Mouse (Mus musculus): ENCODE measurements around the gene Chdh. TPM values are rescaled to one million over a fixed set of nuclear protein-coding genes. Genes with fewer than 3 reads are reported as not detected.

The Chdh gene
- polyA plus RNA-seq, 1 experiment from 2014 or later, result 4.3 TPM

GRCm38 (mm10) chr14:29978254-29979204, 30.3 kb upstream of the Chdh start, which contains the start of gene Actr8:
Gene Actr8, plus strand, starts transcription at chr14:29978337.
- Histone ChIP-seq H3K4me3 (replicated peaks; ENCODE audit: low read depth, low read length) (peak within 1 kb of the TSS; percentile 67), H3K36me3 (ENCODE audit: insufficient read depth, low read length) (peaks cover 43% of the 10 kb centered on the region), H3K27ac (peak within 1 kb of the TSS; percentile 93), H3K4me2 (ENCODE audit: low read length) (peak within 1 kb of the TSS; percentile 72), H3K27me3 (ENCODE audit: insufficient read depth, low read length) (no peaks in the 10 kb centered on the region), H3K9me3 (replicated peaks; ENCODE audit: low read length) (no peaks in the 10 kb centered on the region), H3K9ac (ENCODE audit: low read depth, low read length) (peak within 1 kb of the TSS; percentile 83), H3K4me1 (replicated peaks; ENCODE audit: insufficient read depth, low read length) (peaks cover 11% of the 10 kb centered on the region; the same call in 1 of the 2 replicates)
- no peak for TF ChIP-seq CTCF (IDR thresholded peaks at IDR 0.05; ENCODE audit: low read depth)
- under 1% methylated on average over 43 of the region's 44 CpGs for WGBS
- ATAC-seq (replicated peaks; ENCODE audit: low FRiP score, low read depth) (peak; percentile 98), DNase-seq (ENCODE audit: low spot score) (peak; percentile 96)

- H3K4me2 ChIP-seq (ENCODE audit: low read length), result no peak overlapping the region
- no peak for DNase-seq (ENCODE audit: low spot score)
- peak; percentile 52; the same call in 1 of the 2 replicates for TF ChIP-seq CTCF (IDR thresholded peaks at IDR 0.05; ENCODE audit: low read depth)
- H3K27ac ChIP-seq, result no peak overlapping the region
- ATAC-seq (replicated peaks; ENCODE audit: low FRiP score, low read depth), result no peak
- H3K4me1 ChIP-seq (replicated peaks; ENCODE audit: insufficient read depth, low read length), result peaks cover 11% of the 10 kb centered on the region; the same call in 1 of the 2 replicates
- WGBS, result 95% methylated on average over 10 of the region's 10 CpGs
- no peaks in the 10 kb centered on the region for H3K9me3 ChIP-seq (replicated peaks; ENCODE audit: low read length)
- H3K27me3 ChIP-seq (ENCODE audit: insufficient read depth, low read length), result no peaks in the 10 kb centered on the region
- H3K9ac ChIP-seq (ENCODE audit: low read depth, low read length), result no peak overlapping the region
- peaks cover 53% of the 10 kb centered on the region for H3K36me3 ChIP-seq (ENCODE audit: insufficient read depth, low read length)
- no peak overlapping the region for H3K4me3 ChIP-seq (replicated peaks; ENCODE audit: low read depth, low read length)
Measured at GRCm38 (mm10) chr14:29980447-29981205, 28.2 kb upstream of the Chdh start.

GRCm38 (mm10) chr14:29986096-29986495, 22.7 kb upstream of the Chdh start:
- Histone ChIP-seq H3K27ac (no peak overlapping the region), H3K36me3 (ENCODE audit: insufficient read depth, low read length) (peaks cover 97% of the 10 kb centered on the region), H3K4me2 (ENCODE audit: low read length) (no peak overlapping the region), H3K4me1 (replicated peaks; ENCODE audit: insufficient read depth, low read length) (no peaks in the 10 kb centered on the region), H3K27me3 (ENCODE audit: insufficient read depth, low read length) (no peaks in the 10 kb centered on the region), H3K4me3 (replicated peaks; ENCODE audit: low read depth, low read length) (no peak overlapping the region), H3K9me3 (replicated peaks; ENCODE audit: low read length) (no peaks in the 10 kb centered on the region), H3K9ac (ENCODE audit: low read depth, low read length) (no peak overlapping the region)
- 96% methylated on average over 4 of the region's 4 CpGs for WGBS
- no peak for TF ChIP-seq CTCF (IDR thresholded peaks at IDR 0.05; ENCODE audit: low read depth)
- no peak for DNase-seq (ENCODE audit: low spot score)
- no peak for ATAC-seq (replicated peaks; ENCODE audit: low FRiP score, low read depth)

- no peak overlapping the region for H3K9ac ChIP-seq (ENCODE audit: low read depth, low read length)
- H3K4me3 ChIP-seq (replicated peaks; ENCODE audit: low read depth, low read length), result no peak overlapping the region
- H3K27me3 ChIP-seq (ENCODE audit: insufficient read depth, low read length), result no peaks in the 10 kb centered on the region
- 94% methylated on average over 6 of the region's 6 CpGs for WGBS
- no peaks in the 10 kb centered on the region for H3K4me1 ChIP-seq (replicated peaks; ENCODE audit: insufficient read depth, low read length)
- no peak overlapping the region for H3K27ac ChIP-seq
- no peaks in the 10 kb centered on the region for H3K9me3 ChIP-seq (replicated peaks; ENCODE audit: low read length)
- ATAC-seq (replicated peaks; ENCODE audit: low FRiP score, low read depth), result no peak
- H3K4me2 ChIP-seq (ENCODE audit: low read length), result no peak overlapping the region
- peaks cover 97% of the 10 kb centered on the region for H3K36me3 ChIP-seq (ENCODE audit: insufficient read depth, low read length)
- no peak for DNase-seq (ENCODE audit: low spot score)
- no peak for TF ChIP-seq CTCF (IDR thresholded peaks at IDR 0.05; ENCODE audit: low read depth)
Measured at GRCm38 (mm10) chr14:29987276-29987675, 21.5 kb upstream of the Chdh start.

GRCm38 (mm10) chr14:29987739-29988138, 21.1 kb upstream of the Chdh start:
- H3K4me3 ChIP-seq (replicated peaks; ENCODE audit: low read depth, low read length), result no peak overlapping the region
- H3K36me3 ChIP-seq (ENCODE audit: insufficient read depth, low read length), result peaks cover 97% of the 10 kb centered on the region
- WGBS, result 90% methylated on average over 9 of the region's 9 CpGs
- ATAC-seq (replicated peaks; ENCODE audit: low FRiP score, low read depth) (no peak), DNase-seq (ENCODE audit: low spot score) (no peak)
- no peaks in the 10 kb centered on the region for H3K4me1 ChIP-seq (replicated peaks; ENCODE audit: insufficient read depth, low read length)
- H3K9ac ChIP-seq (ENCODE audit: low read depth, low read length), result no peak overlapping the region
- no peak overlapping the region for H3K4me2 ChIP-seq (ENCODE audit: low read length)
- no peak for TF ChIP-seq CTCF (IDR thresholded peaks at IDR 0.05; ENCODE audit: low read depth)
- no peak overlapping the region for H3K27ac ChIP-seq
- no peaks in the 10 kb centered on the region for H3K9me3 ChIP-seq (replicated peaks; ENCODE audit: low read length)
- H3K27me3 ChIP-seq (ENCODE audit: insufficient read depth, low read length), result no peaks in the 10 kb centered on the region

- Histone ChIP-seq H3K4me2 (ENCODE audit: low read length) (no peak overlapping the region), H3K27ac (no peak overlapping the region), H3K9ac (ENCODE audit: low read depth, low read length) (no peak overlapping the region), H3K27me3 (ENCODE audit: insufficient read depth, low read length) (no peaks in the 10 kb centered on the region), H3K4me3 (replicated peaks; ENCODE audit: low read depth, low read length) (no peak overlapping the region), H3K4me1 (replicated peaks; ENCODE audit: insufficient read depth, low read length) (no peaks in the 10 kb centered on the region), H3K9me3 (replicated peaks; ENCODE audit: low read length) (no peaks in the 10 kb centered on the region), H3K36me3 (ENCODE audit: insufficient read depth, low read length) (peaks cover 99% of the 10 kb centered on the region)
- TF ChIP-seq CTCF (IDR thresholded peaks at IDR 0.05; ENCODE audit: low read depth), result no peak
- DNase-seq (ENCODE audit: low spot score) (no peak), ATAC-seq (replicated peaks; ENCODE audit: low FRiP score, low read depth) (no peak)
- WGBS, result 86% methylated on average over 4 of the region's 4 CpGs
Measured at GRCm38 (mm10) chr14:29988337-29988736, 20.5 kb upstream of the Chdh start.
